ENCODE assay signal across 9 mouse cellular contexts in the genomic region with DNA sequence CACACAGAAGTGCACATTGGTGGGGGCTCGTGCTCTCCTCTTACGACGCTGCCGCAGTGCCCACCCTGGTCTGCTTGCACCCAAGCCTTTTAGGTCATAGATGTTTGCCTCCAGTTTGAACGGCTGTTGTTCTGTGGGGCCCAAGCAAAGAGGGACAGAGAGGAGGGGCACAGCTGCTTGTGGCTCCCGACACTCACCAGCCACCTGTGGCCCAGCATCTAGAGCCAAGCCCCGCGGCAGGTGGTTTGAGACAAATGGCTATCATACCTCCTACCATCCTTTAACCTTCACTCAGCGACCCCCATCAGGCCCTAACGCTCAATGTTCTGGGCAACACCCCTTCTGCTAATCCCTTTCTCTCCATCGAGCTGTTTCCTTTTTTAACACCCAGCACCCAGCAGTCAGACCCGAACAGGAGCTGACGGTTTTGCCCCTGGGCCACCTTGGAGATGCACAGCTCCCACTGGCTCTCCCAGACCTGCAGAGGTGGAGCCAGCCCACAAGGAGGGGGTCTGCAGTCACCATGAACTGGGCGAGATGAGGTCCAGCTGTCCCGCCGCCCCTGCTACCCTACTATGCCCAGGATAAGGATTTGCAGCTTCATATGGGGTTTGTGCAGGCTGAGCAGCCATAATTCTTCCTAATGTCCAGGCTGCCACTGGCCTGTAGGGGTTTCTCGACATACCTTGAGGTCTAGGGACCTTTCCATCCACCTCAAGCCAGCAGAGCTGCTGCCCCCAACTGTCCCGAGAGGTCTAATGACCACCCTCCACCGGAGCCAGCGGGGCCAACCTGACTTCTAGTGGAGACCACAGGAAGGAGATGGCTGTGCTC. TPM values are rescaled to one million over a fixed set of nuclear protein-coding genes. Genes with fewer than 3 reads are reported as not detected.
A peak's percentile ranks its signal among the peaks of the same experiment; 100 is the strongest.
DNase-seq lines count a peak whose midpoint lies in the region; ATAC-seq and TF ChIP-seq lines count a peak whose summit lies in the region.
"Had no signal": no experiment of that assay in that cellular context is flagged by ENCODE, and none has a peak within 500 bp of the region (broad histone marks: within the 10 kb centered on the region; RNA-seq: fewer than 3 reads in every experiment).

No protein-coding gene starts in this region.

- WGBS in embryonic facial prominence, embryonic 10.5 days = 17% methylated on average over 20 of the region's 20 CpGs
- 6% methylated on average over 20 of the region's 20 CpGs for WGBS in midbrain, embryonic 16.5 days

- TF ChIP-seq POLR2A in brain, embryonic 14.5 days (IDR thresholded peaks at IDR 0.05; ENCODE audit: borderline replicate concordance, extremely low read depth, insufficient read depth, insufficient read length, poor library complexity, severe bottlenecking) = no peak

- H3K4me1 ChIP-seq in embryonic facial prominence, embryonic 10.5 days = peaks cover 30% of the 10 kb centered on the region
- peaks cover 14% of the 10 kb centered on the region for H3K4me1 ChIP-seq in midbrain, embryonic 16.5 days (ENCODE audit: control insufficient read depth, insufficient read depth, low read length)
- H3K4me1 ChIP-seq: liver, embryonic 13.5 days had no signal

- peak; percentile 43 for DNase-seq in brain, embryonic 14.5 days (ENCODE audit: low read depth)
- no peak for DNase-seq in embryonic facial prominence, embryonic 10.5 days (ENCODE audit: low spot score)
- peak in 1 of 2 experiments; percentile 34 for DNase-seq in layer of hippocampus, adult 2 months (ENCODE audit: low spot score in 2 of 2)
- no peak for DNase-seq in gastrocnemius, postnatal 10 days
- no peak for DNase-seq in adrenal gland, postnatal 10 days
- DNase-seq: liver, embryonic 13.5 days had no signal

- H3K27ac ChIP-seq in embryonic facial prominence, embryonic 10.5 days (replicated peaks) = no peak overlapping the region
- peak overlapping the region; percentile 99 for H3K27ac ChIP-seq in layer of hippocampus, adult 2 months
- peak overlapping the region; percentile 96 for H3K27ac ChIP-seq in midbrain, embryonic 16.5 days (ENCODE audit: low read length)
- H3K27ac ChIP-seq: liver, embryonic 13.5 days had no signal

- peaks cover 47% of the 10 kb centered on the region for H3K27me3 ChIP-seq in embryonic facial prominence, embryonic 10.5 days (replicated peaks; ENCODE audit: low read depth, poor library complexity, severe bottlenecking)
- H3K27me3 ChIP-seq in midbrain, embryonic 16.5 days (ENCODE audit: control insufficient read depth, insufficient read depth, low read depth, low read length) = no peaks in the 10 kb centered on the region

- no peaks in the 10 kb centered on the region for H3K36me3 ChIP-seq in embryonic facial prominence, embryonic 10.5 days (replicated peaks)
- H3K36me3 ChIP-seq in midbrain, embryonic 16.5 days (ENCODE audit: control insufficient read depth, insufficient read depth, low read length) = no peaks in the 10 kb centered on the region
- H3K36me3 ChIP-seq: liver, embryonic 13.5 days had no signal

- H3K4me2 ChIP-seq in midbrain, embryonic 16.5 days (ENCODE audit: low read length) = peak overlapping the region; percentile 54
- H3K4me2 ChIP-seq: liver, embryonic 13.5 days had no signal

- peak overlapping the region; percentile 87 for H3K9ac ChIP-seq in midbrain, embryonic 16.5 days (ENCODE audit: low read depth, low read length)
- H3K9ac ChIP-seq: liver, embryonic 13.5 days had no signal

- no peak for TF ChIP-seq CTCF in brain, embryonic 14.5 days (IDR thresholded peaks at IDR 0.05; ENCODE audit: borderline replicate concordance, extremely low read depth, insufficient read depth, insufficient read length)
- no peak for TF ChIP-seq CTCF in layer of hippocampus, adult 2 months (conservative IDR thresholded peaks at IDR 0.05)

- H3K9me3 ChIP-seq in embryonic facial prominence, embryonic 10.5 days = no peaks in the 10 kb centered on the region
- H3K9me3 ChIP-seq in midbrain, embryonic 16.5 days (replicated peaks; ENCODE audit: control insufficient read depth, low read length, poor library complexity, severe bottlenecking) = no peaks in the 10 kb centered on the region
- H3K9me3 ChIP-seq: liver, embryonic 13.5 days had no signal

- ATAC-seq in midbrain, embryonic 16.5 days = peak; percentile 37
- no peak for ATAC-seq in erythroblast, adult 5-6 weeks (replicated peaks; ENCODE audit: low FRiP score, poor library complexity, severe bottlenecking)
- ATAC-seq in CD4-positive, CD25-positive, alpha-beta regulatory T cell, adult 4 months = no peak

- H3K4me3 ChIP-seq in embryonic facial prominence, embryonic 10.5 days = peak overlapping the region; percentile 50
- H3K4me3 ChIP-seq in layer of hippocampus, adult 2 months = peak overlapping the region; percentile 54
- H3K4me3 ChIP-seq in midbrain, embryonic 16.5 days (ENCODE audit: low read depth, low read length) = peak overlapping the region; percentile 72
- H3K4me3 ChIP-seq: liver, embryonic 13.5 days had no signal

RNA-seq across cellular contexts. Expression of a gene that starts 0.7 kb away (rescaled TPM):
- polyA plus RNA-seq in brain, embryonic 14.5 days (2012; rRNA removed) = 146 and 172 TPM in 2 replicates
- polyA plus RNA-seq in embryonic facial prominence, embryonic 10.5 days (2016; fragmentation: Nextera tagmentation; extraction: Ambion mirVana) = 0.98 and 1.4 TPM in 2 replicates
- total RNA-seq in layer of hippocampus, adult 2 months (2021) = 100 to 1,000 TPM; 255 to 267 TPM
- 299 and 401 TPM in 2 replicates for polyA plus RNA-seq in midbrain, embryonic 16.5 days (2015; fragmentation: Nextera tagmentation; extraction: Ambion mirVana)
- under 1 TPM in 1 of 2 experiments, not detected in 1; 0.36 TPM for total RNA-seq in gastrocnemius, postnatal 10 days (2021)
- not detected in 2 replicates for total RNA-seq in erythroblast, adult 5-6 weeks (2015; ENCODE audit: low replicate concordance)
- total RNA-seq in erythroblast, adult 5-6 weeks (2017; ENCODE audit: low replicate concordance) = not detected in 2 replicates
- 1 to 10 TPM; 4.9 to 6.6 TPM for total RNA-seq in adrenal gland, postnatal 10 days (2021)
- not detected for polyA plus RNA-seq in CD4-positive, CD25-positive, alpha-beta regulatory T cell, adult 4 months (2017; shearing (Covaris generic))

RNA-seq across cellular contexts. Expression of a gene that starts 11.6 kb away (rescaled TPM):
- 6.4 TPM in 1 of 2 replicates, not detected in the other for polyA plus RNA-seq in brain, embryonic 14.5 days (2012; rRNA removed)
- polyA plus RNA-seq in embryonic facial prominence, embryonic 10.5 days (2016; fragmentation: Nextera tagmentation; extraction: Ambion mirVana) = not detected in 2 replicates
- total RNA-seq in layer of hippocampus, adult 2 months (2021) = not detected
- polyA plus RNA-seq in midbrain, embryonic 16.5 days (2015; fragmentation: Nextera tagmentation; extraction: Ambion mirVana) = not detected in 2 replicates
- total RNA-seq in gastrocnemius, postnatal 10 days (2021) = not detected
- not detected in 2 replicates for total RNA-seq in erythroblast, adult 5-6 weeks (2015; ENCODE audit: low replicate concordance)
- total RNA-seq in erythroblast, adult 5-6 weeks (2017; ENCODE audit: low replicate concordance) = not detected in 2 replicates
- not detected for total RNA-seq in adrenal gland, postnatal 10 days (2021)
- not detected for polyA plus RNA-seq in CD4-positive, CD25-positive, alpha-beta regulatory T cell, adult 4 months (2017; shearing (Covaris generic))
- polyA plus RNA-seq: liver, embryonic 13.5 days had no signal

RNA-seq across cellular contexts. Expression of a gene that starts 20.6 kb away (rescaled TPM):
- polyA plus RNA-seq in brain, embryonic 14.5 days (2012; rRNA removed) = 25.3 and 25.7 TPM in 2 replicates
- polyA plus RNA-seq in embryonic facial prominence, embryonic 10.5 days (2016; fragmentation: Nextera tagmentation; extraction: Ambion mirVana) = 12.4 and 15.9 TPM in 2 replicates
- total RNA-seq in layer of hippocampus, adult 2 months (2021) = 10 to 100 TPM; 46.6 to 48.5 TPM
- polyA plus RNA-seq in midbrain, embryonic 16.5 days (2015; fragmentation: Nextera tagmentation; extraction: Ambion mirVana) = 32.2 and 33.3 TPM in 2 replicates
- total RNA-seq in gastrocnemius, postnatal 10 days (2021) = 10 to 100 TPM; 31.2 TPM
- total RNA-seq in erythroblast, adult 5-6 weeks (2015; ENCODE audit: low replicate concordance) = 6.1 TPM in 1 of 2 replicates, not detected in the other
- 2.1 TPM in 1 of 2 replicates, not detected in the other for total RNA-seq in erythroblast, adult 5-6 weeks (2017; ENCODE audit: low replicate concordance)
- 10 to 100 TPM; 82.5 to 99.0 TPM for total RNA-seq in adrenal gland, postnatal 10 days (2021)
- polyA plus RNA-seq in CD4-positive, CD25-positive, alpha-beta regulatory T cell, adult 4 months (2017; shearing (Covaris generic)) = 1 to 10 TPM; 6.0 to 7.6 TPM

RNA-seq across cellular contexts. Expression of a gene that starts 32.7 kb away (rescaled TPM):
- 1.3 and 4.0 TPM in 2 replicates for polyA plus RNA-seq in brain, embryonic 14.5 days (2012; rRNA removed)
- 2.6 and 9.9 TPM in 2 replicates for polyA plus RNA-seq in embryonic facial prominence, embryonic 10.5 days (2016; fragmentation: Nextera tagmentation; extraction: Ambion mirVana)
- under 1 TPM in 1 of 2 experiments, not detected in 1; 0.15 TPM for total RNA-seq in layer of hippocampus, adult 2 months (2021)
- 0.45 and 0.55 TPM in 2 replicates for polyA plus RNA-seq in midbrain, embryonic 16.5 days (2015; fragmentation: Nextera tagmentation; extraction: Ambion mirVana)
- not detected for total RNA-seq in gastrocnemius, postnatal 10 days (2021)
- not detected in 2 replicates for total RNA-seq in erythroblast, adult 5-6 weeks (2015; ENCODE audit: low replicate concordance)
- not detected in 2 replicates for total RNA-seq in erythroblast, adult 5-6 weeks (2017; ENCODE audit: low replicate concordance)
- total RNA-seq in adrenal gland, postnatal 10 days (2021) = not detected
- under 1 TPM in 1 of 2 experiments, not detected in 1; 0.20 TPM for polyA plus RNA-seq in CD4-positive, CD25-positive, alpha-beta regulatory T cell, adult 4 months (2017; shearing (Covaris generic))
- polyA plus RNA-seq: liver, embryonic 13.5 days had no signal

RNA-seq across cellular contexts. Expression of a gene that starts 34.0 kb away (rescaled TPM):
- 5.1 and 6.0 TPM in 2 replicates for polyA plus RNA-seq in brain, embryonic 14.5 days (2012; rRNA removed)
- polyA plus RNA-seq in embryonic facial prominence, embryonic 10.5 days (2016; fragmentation: Nextera tagmentation; extraction: Ambion mirVana) = 18.6 and 21.3 TPM in 2 replicates
- total RNA-seq in layer of hippocampus, adult 2 months (2021) = 1 to 10 TPM; 4.6 to 6.5 TPM
- 6.7 and 8.3 TPM in 2 replicates for polyA plus RNA-seq in midbrain, embryonic 16.5 days (2015; fragmentation: Nextera tagmentation; extraction: Ambion mirVana)
- total RNA-seq in gastrocnemius, postnatal 10 days (2021) = 1 to 10 TPM; 4.7 to 4.8 TPM
- 0.84 and 3.3 TPM in 2 replicates for total RNA-seq in erythroblast, adult 5-6 weeks (2015; ENCODE audit: low replicate concordance)
- 1.2 and 7.9 TPM in 2 replicates for total RNA-seq in erythroblast, adult 5-6 weeks (2017; ENCODE audit: low replicate concordance)
- 10 to 100 TPM; 21.2 to 25.1 TPM for total RNA-seq in adrenal gland, postnatal 10 days (2021)
- 1 to 10 TPM; 2.4 to 3.7 TPM for polyA plus RNA-seq in CD4-positive, CD25-positive, alpha-beta regulatory T cell, adult 4 months (2017; shearing (Covaris generic))

Comparison
In these comparisons a context has a peak if more than half of its experiments do, and no peak if none do; other contexts are left out.
1. RNA of a gene that starts 0.7 kb away (total RNA-seq): 255 to 267 TPM in layer of hippocampus, adult 2 months; 4.9 to 6.6 TPM in adrenal gland, postnatal 10 days, 0.36 TPM in gastrocnemius, postnatal 10 days and not detected in erythroblast, adult 5-6 weeks; every median in the first group is over 10 times any median in the second.
2. RNA of a gene that starts 20.6 kb away (total RNA-seq): 82.5 to 99.0 TPM in adrenal gland, postnatal 10 days, 46.6 to 48.5 TPM in layer of hippocampus, adult 2 months and 31.2 TPM in gastrocnemius, postnatal 10 days; 2.1 to 6.1 TPM in erythroblast, adult 5-6 weeks; every median in the first group is over 4 times any median in the second.
3. Peak in every context shown above with its lines, with median percentiles within 50 percentile points of each other: H3K4me3 ChIP-seq.